Mouse (Mus musculus) CH12.LX (cell line): ENCODE results near the gene Pspn. TPM values are rescaled to one million over a fixed set of nuclear protein-coding genes. Genes with fewer than 3 reads are reported as not detected.

Source experiments
- DNase-seq: peaks from one replicate; pipeline ENCODE4 v3.0.0-alpha.2; 2013; ENCODE audit errors: extremely low read depth
- H3K27ac ChIP-seq: 2 replicates; pipeline ENCODE4 v1.5.1; 2012; ENCODE audit warnings: low read depth, mild to moderate bottlenecking, control low read depth, moderate library complexity; ENCODE audit not compliant: insufficient read depth
- H3K27me3 ChIP-seq: replicated peaks from 2 replicates; pipeline ENCODE3; 2012; ENCODE audit warnings: inconsistent platforms
- H3K36me3 ChIP-seq, 2 experiments: replicated peaks in 1 of 2; 2 replicates each; pipeline versions ENCODE3 to v1.6.1; 2012; ENCODE audit warnings: inconsistent platforms in 1 of 2, low read length in 1 of 2, mild to moderate bottlenecking in 1 of 2, mixed read lengths in 1 of 2, moderate library complexity in 1 of 2; ENCODE audit not compliant: control insufficient read depth in 1 of 2, insufficient read depth in 1 of 2
- H3K4me1 ChIP-seq, 2 experiments: 2 replicates each; pipeline ENCODE4 v1.6.1; 2012; ENCODE audit warnings: inconsistent platforms in 1 of 2, moderate library complexity in 1 of 2; ENCODE audit not compliant: insufficient read depth in 2 of 2, control insufficient read depth in 1 of 2
- H3K4me2 ChIP-seq: 2 replicates; pipeline ENCODE4 v1.6.1; 2012; ENCODE audit warnings: low read depth, mild to moderate bottlenecking, control low read depth; ENCODE audit not compliant: poor library complexity, insufficient read depth, severe bottlenecking
- H3K4me3 ChIP-seq, 3 experiments: fragments of 150-350 bp in 1 of 3; sonication (generic) in 1 of 3; replicated peaks in 1 of 3; 2 replicates each; pipeline versions ENCODE3 to v1.5.1; 2011 to 2012; ENCODE audit warnings: low read depth in 2 of 3, low read length in 2 of 3, mild to moderate bottlenecking in 2 of 3, moderate library complexity in 2 of 3, control low read depth in 1 of 3, improper control_type of control experiment in 1 of 3, inconsistent platforms in 1 of 3, mixed read lengths in 1 of 3; ENCODE audit not compliant: poor library complexity in 1 of 3
- H3K79me2 ChIP-seq: replicated peaks from 2 replicates; pipeline ENCODE4 v1.6.1; 2012; ENCODE audit warnings: mild to moderate bottlenecking, moderate library complexity; ENCODE audit not compliant: control insufficient read depth, poor library complexity, insufficient read depth, severe bottlenecking; ENCODE audit errors: extremely low read depth
- H3K9ac ChIP-seq: 2 replicates; pipeline ENCODE4 v1.6.1; 2012; ENCODE audit warnings: low read depth, mild to moderate bottlenecking, control low read depth, moderate library complexity; ENCODE audit not compliant: insufficient read depth
- H3K9me3 ChIP-seq: replicated peaks from 2 replicates; pipeline ENCODE3; 2012; ENCODE audit warnings: low read length, inconsistent platforms, mixed read lengths
- BHLHE40 ChIP-seq: IDR thresholded peaks from 2 replicates; pipeline ENCODE4 v1.6.1; 2011; ENCODE audit warnings: mild to moderate bottlenecking, low read depth, low read length, improper control_type of control experiment
- CHD2 ChIP-seq: IDR thresholded peaks from 2 replicates; pipeline ENCODE4 v1.6.1; 2011; ENCODE audit warnings: low read length, improper control_type of control experiment
- CTCF ChIP-seq, 2 experiments: IDR thresholded peaks in 1 of 2; conservative IDR thresholded peaks in 1 of 2; 2 replicates each; pipeline ENCODE4 v1.5.1; 2011 to 2012; ENCODE audit warnings: low read depth in 2 of 2, low read length in 2 of 2, improper control_type of control experiment in 1 of 2, inconsistent platforms in 1 of 2, mild to moderate bottlenecking in 1 of 2, moderate library complexity in 1 of 2
- E2F4 ChIP-seq: IDR thresholded peaks from 2 replicates; pipeline ENCODE4 v1.6.1; 2011; ENCODE audit warnings: low read depth, low read length, improper control_type of control experiment; ENCODE audit not compliant: insufficient replicate concordance
- ELF1 ChIP-seq: IDR thresholded peaks from 2 replicates; pipeline ENCODE4 v1.6.1; 2014; ENCODE audit warnings: low read depth, mild to moderate bottlenecking, inconsistent platforms, low read length, improper control_type of control experiment
- EP300 ChIP-seq: IDR thresholded peaks from 2 replicates; pipeline ENCODE4 v1.6.1; 2011; ENCODE audit warnings: low read length, improper control_type of control experiment
- GABPA ChIP-seq: IDR thresholded peaks from 2 replicates; pipeline ENCODE4 v1.6.1; 2012; ENCODE audit warnings: low read depth, low read length, improper control_type of control experiment, inconsistent platforms; ENCODE audit not compliant: insufficient replicate concordance
- HCFC1 ChIP-seq: IDR thresholded peaks from 2 replicates; pipeline ENCODE4 v1.6.1; 2012; ENCODE audit warnings: low read depth, mild to moderate bottlenecking, inconsistent platforms, low read length, improper control_type of control experiment
- JUN ChIP-seq: IDR thresholded peaks from 2 replicates; pipeline ENCODE4 v1.6.1; 2011; ENCODE audit warnings: low read depth, mild to moderate bottlenecking, low read length, improper control_type of control experiment, moderate library complexity; ENCODE audit not compliant: insufficient read depth
- JUND ChIP-seq: conservative IDR thresholded peaks from 2 replicates; pipeline ENCODE4 v1.6.1; 2011; ENCODE audit warnings: low read depth, low read length, improper control_type of control experiment
- KAT2A ChIP-seq: IDR thresholded peaks from 2 replicates; pipeline ENCODE4 v1.6.1; 2012; ENCODE audit warnings: low read length, improper control_type of control experiment, inconsistent platforms; ENCODE audit not compliant: insufficient replicate concordance
- MAX ChIP-seq: IDR thresholded peaks from 2 replicates; pipeline ENCODE4 v1.6.1; 2011; ENCODE audit warnings: low read length, improper control_type of control experiment
- MEF2A ChIP-seq: IDR thresholded peaks from 2 replicates; pipeline ENCODE4 v1.6.1; 2014; ENCODE audit warnings: low read depth, mild to moderate bottlenecking, inconsistent platforms, low read length, improper control_type of control experiment, borderline replicate concordance
- NELFE ChIP-seq: IDR thresholded peaks from 2 replicates; pipeline ENCODE4 v1.6.1; 2011; ENCODE audit warnings: low read depth, low read length, improper control_type of control experiment
- PAX5 ChIP-seq: IDR thresholded peaks from 2 replicates; pipeline ENCODE4 v1.6.1; 2012; ENCODE audit warnings: low read length, inconsistent platforms, mixed read lengths
- POLR2A ChIP-seq: IDR thresholded peaks from 2 replicates; pipeline ENCODE4 v1.6.1; 2011; ENCODE audit warnings: low read depth, mild to moderate bottlenecking, improper control_type of control experiment, low read length
- RAD21 ChIP-seq: IDR thresholded peaks from 2 replicates; pipeline ENCODE4 v1.6.1; 2011; ENCODE audit warnings: low read depth, mild to moderate bottlenecking, low read length, improper control_type of control experiment, moderate library complexity
- RCOR1 ChIP-seq: conservative IDR thresholded peaks from 2 replicates; pipeline ENCODE4 v1.6.1; 2012; ENCODE audit warnings: low read depth, mild to moderate bottlenecking, inconsistent platforms, low read length, improper control_type of control experiment
- TBP ChIP-seq: conservative IDR thresholded peaks from 2 replicates; pipeline ENCODE4 v1.6.1; 2011; ENCODE audit warnings: low read depth, low read length, improper control_type of control experiment
- UBTF ChIP-seq: IDR thresholded peaks from 2 replicates; pipeline ENCODE4 v1.6.1; 2012; ENCODE audit warnings: low read depth, mild to moderate bottlenecking, inconsistent platforms, low read length, improper control_type of control experiment, moderate library complexity
- USF1 ChIP-seq: IDR thresholded peaks from 2 replicates; pipeline ENCODE4 v1.6.1; 2014; ENCODE audit warnings: low read depth, mild to moderate bottlenecking, inconsistent platforms, low read length, improper control_type of control experiment
- USF2 ChIP-seq: conservative IDR thresholded peaks from 2 replicates; pipeline ENCODE4 v1.6.1; 2011; ENCODE audit warnings: low read depth, low read length, improper control_type of control experiment
- ZMIZ1 ChIP-seq: IDR thresholded peaks from 2 replicates; pipeline ENCODE4 v1.6.1; 2012; ENCODE audit warnings: low read depth, mild to moderate bottlenecking, inconsistent platforms, low read length, improper control_type of control experiment
- dilution Hi-C: fragments of 300-500 bp; cut with MboI; formaldehyde crosslinking; loops from 2 replicates; pipeline ENCODE4 v1.14.3; 2020; ENCODE audit warnings: low sequenced_read_pairs; ENCODE audit not compliant: extremely low pct_unique_long_range_greater_than_20kb, extremely low pct_ligation_motif_present
- in situ Hi-C: fragments of 300-500 bp; cut with MboI; formaldehyde crosslinking; loops from 3 replicates; pipeline ENCODE4 v1.14.3; 2019; ENCODE audit warnings: low sequenced_read_pairs, low pct_ligation_motif_present, low pct_unique_long_range_greater_than_20kb, mixed read lengths
- polyA plus RNA-seq: library from polyadenylated mRNA; unstranded; fragments of >175 nt; gene quantifications from 2 replicates; pipeline ENCODE4 v1.2.1, GENCODE M21; 2012; ENCODE audit warnings: low read depth; ENCODE audit not compliant: insufficient read length
- total RNA-seq, 2 experiments: library from RNA; depleted of rRNA; stranded (reverse); fragments of 300-350 nt in 1 of 2; fragments of >200 nt in 1 of 2; gene quantifications; 2 replicates each; pipeline ENCODE4 v1.2.3; 2012 to 2014

Pspn gene
- total and polyA plus RNA-seq, 3 experiments: 0.34 to 0.69 TPM; not detected in 1

- TF ChIP-seq GABPA: no peak
- no peak for TF ChIP-seq JUND
- TF ChIP-seq KAT2A: no peak
- no peak for TF ChIP-seq EP300
- TF ChIP-seq JUN: no peak
- TF ChIP-seq MAX: no peak
- no peak; the same call in 1 of the 2 replicates for TF ChIP-seq USF2
- no peak for TF ChIP-seq HCFC1
Measured at GRCm38 (mm10) chr17:57030931-57031660, 31.3 kb upstream of the Pspn start, which contains the start of gene Khsrp (continued).

GRCm38 (mm10) chr17:57029691-57030090 is 29.9 kb upstream of the Pspn start:
- 0 out of 2 replicates have a peak, but pooled peaks have one; percentile 18 for TF ChIP-seq TBP
- 0 out of 2 replicates have a peak, but pooled peaks have one; percentile 25 for TF ChIP-seq POLR2A
- TF ChIP-seq ZMIZ1: no peak
- Histone ChIP-seq H3K27me3 (no peaks in the 10 kb centered on the region), H3K4me1 (peaks cover 7 to 27% of the 10 kb centered on the region in 2 experiments; a peak in 3 of 4 replicates), H3K4me3 (peak overlapping the region; percentile 82 to 95 (median 83)), H3K36me3 (peaks cover 40 to 46% of the 10 kb centered on the region in 2 experiments), H3K79me2 (peaks cover 47% of the 10 kb centered on the region), H3K9me3 (no peaks in the 10 kb centered on the region), H3K27ac (no peak overlapping the region), H3K4me2 (peak overlapping the region; percentile 99), H3K9ac (peak overlapping the region; percentile 100)
- dilution Hi-C loops (no loop called here), in situ Hi-C loops (no loop called here)
- DNase-seq: peak; percentile 62

- Histone ChIP-seq H3K9ac (no peak overlapping the region), H3K27me3 (no peaks in the 10 kb centered on the region), H3K79me2 (peaks cover 47% of the 10 kb centered on the region), H3K36me3 (peaks cover 62 to 68% of the 10 kb centered on the region in 2 experiments), H3K4me1 (peaks cover 5 to 25% of the 10 kb centered on the region in 2 experiments; a peak in 2 of 4 replicates), H3K4me3 (no peak overlapping the region), H3K4me2 (no peak overlapping the region), H3K9me3 (no peaks in the 10 kb centered on the region), H3K27ac (no peak overlapping the region)
- in situ Hi-C loops: no loop called here
- no peak for DNase-seq
- dilution Hi-C loops: no loop called here
- TF ChIP-seq MEF2A: no peak
- no peak for TF ChIP-seq RCOR1
- no peak for TF ChIP-seq RAD21
- no peak for TF ChIP-seq MAX
- TF ChIP-seq JUND: no peak
- no peak for TF ChIP-seq BHLHE40
- TF ChIP-seq GABPA: no peak
- TF ChIP-seq E2F4: no peak
- TF ChIP-seq NELFE: no peak
- TF ChIP-seq ELF1: no peak
- TF ChIP-seq USF1: no peak
- TF ChIP-seq UBTF: no peak
- TF ChIP-seq PAX5: no peak
- no peak for TF ChIP-seq CTCF (conservative IDR thresholded peaks at IDR 0.05 in 1 of 2, IDR thresholded peaks at IDR 0.05 in 1 of 2; ENCODE audit: low read depth in 2 of 2, low read length in 2 of 2)
- TF ChIP-seq CHD2: no peak
- TF ChIP-seq JUN: no peak
- TF ChIP-seq USF2: no peak
- TF ChIP-seq ZMIZ1: no peak
- TF ChIP-seq TBP: no peak
Measured at GRCm38 (mm10) chr17:57027471-57027870, 27.7 kb upstream of the Pspn start.
